Mouse (Mus musculus) 3134 (cell line): ENCODE results near the gene Hmga1b.
"Not testable (repeated sequence)": the region's sequence is repeated elsewhere in the genome, so short reads cannot be mapped to it uniquely, and the experiment has no call there.

Experiments
- DNase-seq: peaks from one replicate; pipeline ENCODE4 v3.0.0-alpha.2; 2011; ENCODE audit warnings: low spot score; ENCODE audit not compliant: insufficient read length; ENCODE audit errors: extremely low read depth

Gene Hmga1b

DNA sequence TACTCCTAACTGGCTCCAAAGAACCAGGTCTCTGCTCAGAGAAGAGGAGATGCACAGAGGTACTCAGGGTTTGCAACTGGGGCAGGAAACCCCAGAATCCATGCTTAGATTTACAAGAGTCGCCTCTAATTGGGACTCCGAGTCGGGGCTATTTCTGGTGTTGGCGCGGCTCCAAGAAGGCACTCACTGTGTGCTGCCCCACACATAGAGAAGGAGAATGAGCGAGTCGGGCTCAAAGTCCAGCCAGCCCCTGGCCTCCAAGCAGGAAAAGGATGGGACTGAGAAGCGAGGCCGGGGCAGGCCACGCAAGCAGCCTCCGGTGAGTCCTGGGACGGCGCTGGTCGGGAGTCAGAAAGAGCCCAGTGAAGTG lies at the start of gene Hmga1b:
Gene Hmga1b (plus strand): TSS at position 123 of the 370 bp plus-strand sequence.
- DNase-seq = not testable (repeated sequence)

DNA sequence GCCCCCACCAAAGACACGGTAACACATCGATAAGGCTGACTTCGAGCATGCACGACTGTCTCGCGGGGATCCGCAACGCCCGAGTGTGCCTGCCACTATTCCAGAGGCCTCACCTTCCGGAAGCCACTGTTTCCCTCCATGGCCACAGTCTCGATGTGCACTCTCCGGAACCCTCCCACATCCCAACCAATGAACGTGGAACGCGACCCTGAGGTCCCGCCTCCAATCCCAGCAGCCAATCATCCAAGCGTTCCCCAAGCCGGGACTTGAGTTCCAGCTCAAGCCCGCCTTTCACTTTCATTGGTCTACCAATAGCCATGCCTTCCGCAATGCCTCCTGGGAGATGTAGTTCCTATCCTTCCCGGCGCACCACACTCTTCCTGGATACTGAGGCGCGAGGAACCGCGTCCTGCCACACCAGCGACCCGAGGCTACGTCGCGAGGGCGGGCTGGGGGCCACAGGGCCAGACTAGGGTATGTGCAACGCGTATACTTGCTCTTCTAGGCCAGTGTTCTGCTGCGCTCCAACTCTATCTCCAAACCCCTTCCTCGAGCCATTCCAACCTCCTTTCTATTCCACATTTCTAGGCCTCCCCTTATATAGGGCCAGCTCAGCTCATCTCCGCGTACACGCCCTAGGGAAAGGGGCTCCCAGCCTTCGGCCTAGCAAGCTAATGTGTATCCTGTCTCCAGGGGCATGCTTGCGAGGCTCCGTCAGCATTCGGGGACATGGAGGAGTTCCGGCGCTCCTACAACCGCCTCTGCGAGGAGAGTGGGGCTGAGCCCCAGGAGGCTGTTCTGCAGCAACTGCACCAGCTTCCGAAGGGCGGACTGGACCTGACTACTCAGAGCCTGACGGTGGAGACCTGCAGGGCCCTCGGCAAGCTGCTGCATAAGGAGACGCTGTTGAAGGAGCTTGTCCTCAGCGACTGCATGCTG lies 48.7 kb upstream of the Hmga1b start, which contains the start of the genes Cenpx and Lrrc45:
Gene Cenpx (minus strand): TSS at position 159 of the 939 bp plus-strand sequence.
Gene Lrrc45 (plus strand): TSS at position 346 of the 939 bp plus-strand sequence.
- DNase-seq = peak; percentile 97

DNA sequence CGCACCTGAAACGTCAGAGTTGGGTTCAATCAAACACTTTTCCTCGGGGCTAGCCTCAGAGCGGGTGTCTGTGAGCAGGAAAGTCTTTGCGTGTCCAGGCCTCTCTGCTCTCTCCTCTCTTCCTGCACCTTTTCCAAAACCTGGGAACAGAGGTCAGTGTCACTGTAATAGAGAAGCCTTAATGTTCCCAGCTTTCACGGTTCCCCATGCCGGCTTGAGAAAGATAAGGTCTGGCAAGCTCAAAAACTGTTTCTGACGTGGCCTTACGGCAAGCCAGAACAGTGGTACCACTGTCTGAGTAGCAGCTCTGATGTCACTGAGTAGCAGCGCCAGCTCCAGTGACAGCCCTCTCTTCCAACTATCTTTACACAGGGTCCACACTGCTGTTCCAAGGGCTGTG lies 48.0 kb upstream of the Hmga1b start:
- no peak for DNase-seq

DNA sequence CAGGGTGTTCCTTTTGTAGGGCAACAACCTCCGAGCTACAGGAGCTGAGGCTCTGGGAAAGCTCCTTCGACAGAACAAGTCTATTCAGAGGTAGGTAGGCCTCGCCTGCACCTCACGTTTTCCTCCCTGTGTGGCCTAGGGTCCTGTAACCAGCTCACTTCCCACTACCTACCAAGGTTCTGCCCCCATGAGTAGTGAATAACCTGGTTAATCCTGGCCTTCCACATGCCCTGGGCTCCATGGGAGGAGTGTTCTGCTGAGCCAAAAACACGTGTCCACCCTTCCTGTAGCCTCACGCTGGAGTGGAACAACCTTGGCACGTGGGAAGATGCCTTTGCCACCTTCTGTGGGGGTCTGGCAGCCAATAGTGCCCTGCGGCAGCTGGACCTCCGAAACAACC lies 47.5 kb upstream of the Hmga1b start:
- DNase-seq = no peak

DNA sequence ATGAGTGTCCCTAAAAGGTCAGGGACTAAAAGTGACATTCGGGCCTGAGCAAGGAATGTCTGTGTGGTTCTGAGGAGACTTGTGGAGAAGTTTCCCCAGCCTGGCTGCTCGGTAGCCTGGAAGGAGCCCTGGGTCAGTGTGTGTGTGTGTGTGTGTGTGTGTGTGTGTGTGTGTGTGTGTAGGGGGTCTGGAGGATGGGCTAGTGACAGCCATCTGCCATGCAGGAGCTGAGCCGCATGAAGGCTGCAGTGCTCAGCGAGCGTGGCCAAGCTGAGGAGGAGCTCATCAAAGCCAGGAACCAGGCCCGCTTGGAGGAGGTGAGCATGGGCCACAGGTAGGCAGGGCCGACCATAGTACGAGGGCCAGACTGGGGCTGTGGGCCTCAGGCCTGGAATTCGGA lies 43.4 kb upstream of the Hmga1b start:
- no peak for DNase-seq

DNA sequence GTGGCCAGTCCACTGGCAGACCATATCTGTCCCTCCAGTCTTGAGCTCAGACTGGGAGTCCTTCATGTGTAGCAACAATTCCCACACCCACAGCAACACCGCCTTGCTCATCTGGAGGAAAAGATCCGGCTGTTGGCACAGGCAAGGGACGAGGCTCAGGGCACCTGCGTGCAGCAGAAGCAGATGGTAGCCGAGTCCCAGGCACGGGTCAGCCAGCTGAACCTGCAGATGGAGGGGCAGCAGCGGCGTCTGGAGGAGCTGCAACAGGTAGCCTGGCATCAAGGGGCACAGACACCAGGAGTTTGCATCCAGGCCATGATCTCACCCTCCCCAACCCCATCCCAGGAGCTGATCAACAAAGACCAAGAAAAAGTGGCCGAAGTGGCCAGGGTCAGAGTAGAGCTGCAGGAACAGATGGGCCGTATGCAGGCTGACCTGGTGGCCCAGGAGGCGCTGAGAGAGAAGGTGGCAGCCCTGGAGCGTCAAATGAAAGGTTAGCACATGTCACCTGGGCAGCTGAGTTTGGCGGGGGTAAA lies 42.7 kb upstream of the Hmga1b start:
- DNase-seq = no peak

DNA sequence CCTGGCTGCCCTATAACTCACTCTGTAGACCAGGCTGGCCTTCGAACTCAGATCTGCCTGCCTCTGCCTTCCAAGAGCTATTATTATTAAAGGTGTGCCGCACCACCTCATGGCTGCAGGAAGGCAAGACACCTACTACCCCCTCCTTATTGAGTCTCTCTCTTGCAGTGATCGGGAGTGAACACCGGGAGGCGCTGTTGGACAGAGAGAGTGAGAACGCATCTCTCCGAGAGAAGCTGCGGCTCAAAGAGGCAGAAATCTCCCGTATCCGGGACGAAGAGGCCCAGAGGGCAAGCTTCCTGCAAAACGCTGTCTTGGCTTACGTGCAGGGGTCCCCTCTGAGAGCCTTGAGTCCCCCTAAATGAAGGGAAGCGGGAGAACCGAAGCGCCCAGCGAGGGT lies 42.1 kb upstream of the Hmga1b start:
- DNase-seq = peak; percentile 50

DNA sequence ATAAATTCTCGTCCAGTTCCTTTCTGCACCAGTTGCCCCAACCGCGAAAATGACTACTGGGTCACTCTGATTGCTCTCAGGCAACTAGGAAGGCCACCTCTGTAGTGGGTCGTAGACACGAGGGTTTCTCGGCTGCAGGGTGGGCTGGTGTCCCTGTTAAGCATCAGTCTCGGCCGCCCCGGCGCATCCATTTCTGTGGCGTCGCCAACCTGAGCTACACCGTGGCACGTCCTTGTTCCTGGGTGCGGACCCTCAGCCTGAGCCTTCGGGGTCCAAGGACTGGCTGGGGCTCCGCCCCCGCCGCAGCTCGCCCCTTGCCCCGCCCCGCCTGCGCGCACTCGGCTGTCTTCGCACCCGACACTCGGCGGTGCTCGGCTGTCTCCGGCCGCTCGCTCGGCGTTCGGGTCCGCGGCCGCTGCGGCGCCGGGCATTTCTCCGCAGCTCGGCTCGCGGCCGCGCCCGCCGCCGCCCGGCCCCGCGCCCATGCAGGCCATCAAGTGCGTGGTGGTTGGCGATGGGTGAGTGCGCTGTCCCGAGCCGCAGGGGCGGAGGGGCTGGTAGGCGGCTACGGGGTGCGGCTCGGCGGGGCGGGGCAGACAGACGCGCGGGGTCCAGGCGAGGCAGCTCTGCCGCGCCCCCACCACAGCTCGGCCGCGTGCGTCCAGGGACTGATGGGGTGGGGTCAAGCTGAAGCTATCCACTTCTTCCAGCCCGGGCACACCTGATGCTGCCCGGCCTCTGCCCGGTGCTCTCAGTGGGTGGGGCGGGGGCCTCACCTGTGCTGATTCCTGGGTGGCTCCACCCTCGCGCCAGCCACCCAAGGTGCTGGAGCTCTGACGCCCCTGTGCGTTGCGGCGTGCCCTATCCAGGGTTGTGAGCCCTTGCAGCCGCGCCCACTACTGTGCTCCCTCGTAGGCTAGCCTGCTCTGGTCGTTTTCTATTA lies 41.2 kb upstream of the Hmga1b start, which contains the start of gene Rac3:
Gene Rac3 (plus strand): TSS at position 347 of the 943 bp plus-strand sequence.
- DNase-seq = no peak

DNA sequence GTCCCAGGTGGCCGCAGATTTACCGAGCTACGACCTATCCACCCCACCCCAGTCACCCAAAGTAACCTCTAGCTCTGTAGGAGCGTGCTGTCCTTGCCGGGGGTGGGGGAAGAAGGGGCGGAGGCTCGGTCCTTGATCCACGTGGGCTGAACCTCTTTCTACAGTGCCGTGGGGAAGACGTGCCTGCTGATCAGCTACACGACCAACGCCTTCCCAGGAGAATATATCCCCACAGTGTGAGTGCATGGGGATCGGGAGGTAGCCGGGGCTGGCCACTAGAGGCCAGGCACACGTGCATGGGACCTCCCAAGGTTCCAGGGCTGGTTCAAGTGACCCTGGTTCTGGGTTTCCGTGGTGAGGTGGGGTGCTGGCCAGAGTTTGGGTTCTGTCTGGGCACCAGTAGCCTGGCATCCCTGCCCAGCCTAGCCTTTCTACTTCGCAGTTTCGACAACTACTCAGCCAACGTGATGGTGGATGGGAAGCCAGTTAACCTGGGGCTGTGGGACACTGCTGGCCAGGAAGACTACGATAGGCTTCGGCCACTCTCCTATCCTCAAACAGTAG lies 40.4 kb upstream of the Hmga1b start:
- DNase-seq = no peak

DNA sequence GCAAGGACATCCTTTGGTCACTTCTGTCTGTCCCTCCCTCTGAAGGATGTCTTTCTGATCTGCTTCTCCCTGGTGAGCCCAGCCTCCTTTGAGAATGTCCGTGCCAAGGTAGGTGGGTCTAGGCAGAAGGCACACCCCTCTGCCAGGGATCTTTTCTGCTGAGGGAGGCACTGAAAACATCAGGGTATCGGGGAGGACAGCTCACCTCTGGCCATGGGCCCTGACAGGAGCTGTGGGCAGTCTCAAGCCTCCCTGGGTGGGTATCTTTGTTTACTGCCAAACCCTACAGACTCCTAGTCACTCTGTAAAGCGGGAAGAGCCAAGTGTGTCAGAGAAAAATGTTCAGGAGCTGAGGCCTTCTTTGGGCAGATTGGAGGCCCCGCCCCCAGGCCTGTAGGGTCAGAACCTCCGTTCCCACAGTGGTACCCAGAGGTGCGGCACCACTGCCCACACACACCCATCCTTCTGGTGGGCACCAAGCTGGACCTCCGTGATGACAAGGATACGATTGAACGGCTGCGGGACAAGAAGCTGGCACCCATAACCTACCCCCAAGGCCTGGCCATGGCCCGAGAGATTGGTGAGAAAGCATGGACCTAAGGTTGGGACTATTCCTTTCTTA lies 39.7 kb upstream of the Hmga1b start:
- no peak for DNase-seq

DNA sequence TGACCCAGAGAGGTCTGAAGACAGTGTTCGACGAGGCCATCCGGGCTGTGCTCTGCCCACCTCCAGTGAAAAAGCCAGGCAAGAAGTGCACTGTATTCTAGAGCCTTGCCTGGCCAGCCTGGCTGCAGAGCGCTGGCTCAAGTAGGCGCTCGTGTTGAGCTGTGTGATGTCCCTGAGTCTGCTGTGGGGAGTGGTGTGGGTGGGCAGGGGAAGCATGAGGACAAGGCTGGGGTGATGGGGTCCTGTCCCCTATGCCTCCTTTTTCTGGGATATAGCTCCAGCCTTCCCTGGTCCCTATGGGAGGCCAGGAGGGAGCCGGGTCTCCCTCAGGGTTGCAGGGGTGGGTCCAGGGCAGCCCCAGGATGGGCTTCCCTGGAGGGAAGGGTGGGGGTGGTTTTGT lies 39.1 kb upstream of the Hmga1b start:
- DNase-seq = no peak

DNA sequence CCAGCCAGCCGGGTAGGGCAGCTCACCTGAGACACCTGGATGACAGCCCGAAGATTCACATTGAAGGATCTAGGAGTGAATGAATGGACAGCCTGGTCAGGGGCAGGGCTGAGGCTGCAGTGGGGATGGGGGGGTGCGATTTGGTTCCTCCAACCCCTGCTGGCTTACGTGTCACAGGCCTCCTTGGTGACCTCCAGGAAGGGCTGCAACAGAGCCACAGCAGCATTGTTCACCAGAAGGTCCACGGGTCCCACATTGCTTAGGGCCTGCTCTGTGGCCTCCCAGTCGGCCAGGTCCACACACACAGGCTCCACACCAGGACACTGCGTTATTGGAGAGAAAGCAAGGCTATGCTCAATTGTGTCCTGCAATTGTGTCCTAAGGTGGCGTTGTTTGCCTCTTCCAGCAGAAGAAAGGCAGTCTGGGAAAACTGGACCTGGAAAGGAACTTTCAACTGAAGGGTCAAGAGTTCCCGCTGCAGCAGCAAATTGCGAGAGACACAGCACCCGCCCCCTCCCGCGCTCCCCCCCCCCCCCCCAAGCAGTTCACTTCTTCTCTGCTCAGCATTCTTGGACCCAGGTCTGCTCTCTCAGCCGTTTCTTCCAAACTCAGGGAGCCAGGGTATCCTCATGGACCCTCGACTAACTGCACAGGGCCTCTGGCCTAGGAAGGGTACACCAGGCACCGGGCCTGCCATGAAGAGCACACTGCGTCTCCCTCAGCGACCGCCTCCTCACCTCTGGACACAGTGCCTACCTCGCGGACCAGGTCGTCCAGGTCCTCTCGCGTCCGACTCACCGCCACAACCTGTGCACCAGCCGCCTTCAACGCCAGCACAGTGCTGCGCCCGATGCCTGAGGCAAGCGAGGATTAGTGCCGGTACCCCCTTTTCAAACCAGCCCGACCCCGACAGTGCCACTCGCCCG lies 36.1 kb upstream of the Hmga1b start:
- DNase-seq = no peak

DNA sequence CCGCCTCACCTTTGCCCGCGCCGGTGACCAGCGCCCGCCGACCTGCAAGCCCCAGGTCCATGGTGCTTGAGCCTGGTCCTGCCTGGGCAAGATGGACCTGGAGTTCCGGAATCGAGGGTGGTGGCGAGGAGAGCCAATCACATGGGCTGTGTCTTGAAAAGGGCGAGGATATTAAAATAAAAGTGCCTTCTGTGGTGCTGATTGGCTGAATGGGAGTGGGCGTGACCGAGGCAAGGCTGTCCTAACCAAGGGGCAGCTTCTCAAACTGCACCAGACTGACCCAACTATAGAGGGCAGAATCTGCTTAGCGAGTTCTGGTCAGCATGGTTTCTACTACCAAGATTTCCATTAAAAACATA lies 35.4 kb upstream of the Hmga1b start, which contains the start of gene Dcxr:
Gene Dcxr (minus strand): TSS at position 113 of the 359 bp plus-strand sequence.
- peak; percentile 86 for DNase-seq

DNA sequence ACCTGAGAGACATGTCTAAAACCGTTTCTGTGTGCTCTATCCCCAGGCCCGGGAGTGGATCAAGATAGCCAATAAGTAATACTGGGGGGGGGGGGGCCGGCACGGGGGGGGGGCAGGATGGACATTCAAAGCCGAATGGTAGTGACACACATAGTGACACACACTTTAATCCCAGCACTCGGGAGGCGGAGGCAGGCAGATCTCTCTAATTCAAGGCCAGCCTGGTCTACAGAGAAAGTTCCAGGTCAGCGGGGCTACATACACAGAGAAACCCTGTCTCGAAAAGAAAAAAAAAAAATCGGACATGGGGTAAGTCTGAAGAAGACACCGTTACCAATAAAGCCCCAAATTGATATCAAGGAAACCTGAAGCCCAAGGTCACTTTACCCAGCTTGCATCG lies 35.0 kb upstream of the Hmga1b start:
- DNase-seq = no peak

DNA sequence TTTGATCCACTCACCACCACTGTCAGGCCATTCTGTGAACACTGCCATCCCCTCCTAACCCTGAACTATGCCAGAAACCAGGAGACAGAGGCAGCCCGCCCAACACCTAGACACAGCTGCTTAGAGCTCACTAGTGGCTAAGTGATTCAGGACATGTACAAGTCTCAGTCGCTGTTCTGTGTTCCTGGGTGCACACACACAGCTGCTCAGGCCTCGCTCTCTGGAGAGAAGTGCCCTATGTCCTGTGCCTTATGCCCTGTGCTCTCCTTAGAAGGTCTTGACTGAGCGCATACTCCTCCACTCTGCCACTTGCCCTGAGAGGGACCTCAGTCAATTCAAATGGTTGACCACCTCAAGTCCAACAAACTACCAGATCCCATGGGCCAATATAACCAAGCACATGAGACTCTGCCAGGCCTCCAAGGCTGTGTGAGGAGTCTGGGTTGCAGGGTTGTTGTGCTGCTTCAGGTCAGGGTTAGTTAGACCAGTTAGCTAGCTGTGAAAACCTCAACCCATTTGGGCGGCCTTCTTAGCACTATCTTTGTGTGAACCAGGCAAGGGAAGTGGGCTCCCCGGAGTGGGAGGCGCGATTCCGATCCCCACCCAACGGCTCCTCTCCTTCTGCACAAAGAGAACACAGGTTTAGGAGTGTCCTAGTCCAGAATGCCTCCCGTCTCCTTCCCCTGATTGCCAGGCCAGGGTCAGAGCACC lies 33.9 kb upstream of the Hmga1b start:
- no peak for DNase-seq

DNA sequence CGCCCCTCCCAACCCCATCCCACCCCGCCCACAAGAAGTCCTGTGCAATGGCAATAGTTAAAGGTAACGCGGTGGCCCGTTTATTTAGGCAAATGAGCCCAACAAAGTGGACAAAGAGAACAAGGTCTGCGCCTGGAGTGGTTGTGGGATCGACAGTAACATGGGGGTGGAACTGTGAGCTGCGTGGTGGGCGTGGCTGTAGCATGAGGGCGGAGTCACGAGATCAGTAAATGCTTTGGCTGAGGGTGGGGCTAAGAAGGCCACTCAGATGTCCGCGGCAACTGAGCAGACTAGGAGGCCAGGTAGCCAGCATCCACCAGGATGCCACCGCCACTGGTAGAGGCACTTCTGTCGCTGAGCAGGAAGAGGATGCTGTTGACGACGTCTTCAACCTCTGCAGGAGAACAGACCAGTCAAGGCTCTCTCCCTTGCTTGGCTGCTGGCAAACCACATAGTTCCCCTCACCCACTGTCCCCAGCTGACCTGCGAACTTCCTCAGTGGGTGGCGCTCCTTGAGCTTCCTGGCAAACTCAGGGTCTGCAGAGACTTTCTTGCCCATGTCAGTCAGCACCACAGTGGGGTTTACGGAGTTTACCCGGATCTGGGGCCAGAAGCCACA lies 33.1 kb upstream of the Hmga1b start:
- not testable (repeated sequence) for DNase-seq

DNA sequence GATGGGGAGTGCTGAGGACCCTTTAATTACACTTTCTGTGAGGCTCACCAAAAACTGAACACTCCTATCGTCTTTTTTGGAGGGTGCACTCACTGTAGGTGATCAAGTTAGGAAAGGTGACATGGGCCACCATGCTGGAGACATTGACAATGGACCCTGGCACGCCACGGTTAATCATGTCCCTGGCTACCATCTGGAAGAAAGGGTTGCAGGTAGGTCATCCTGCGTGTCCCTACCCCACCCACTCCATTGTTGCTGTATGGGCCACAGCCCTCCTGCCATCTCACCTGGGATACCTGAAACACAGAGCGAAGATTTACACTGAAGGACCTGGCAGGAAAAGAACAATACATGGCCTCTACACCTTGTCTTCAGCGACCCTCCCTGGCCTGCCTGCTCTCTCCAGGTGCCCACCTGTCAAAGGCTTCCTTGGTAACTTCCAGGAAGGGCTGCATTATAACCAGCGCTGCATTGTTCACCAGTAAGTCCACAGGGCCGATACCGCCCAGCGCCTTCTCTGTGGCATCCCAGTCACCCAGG lies 32.2 kb upstream of the Hmga1b start:
- no peak for DNase-seq

DNA sequence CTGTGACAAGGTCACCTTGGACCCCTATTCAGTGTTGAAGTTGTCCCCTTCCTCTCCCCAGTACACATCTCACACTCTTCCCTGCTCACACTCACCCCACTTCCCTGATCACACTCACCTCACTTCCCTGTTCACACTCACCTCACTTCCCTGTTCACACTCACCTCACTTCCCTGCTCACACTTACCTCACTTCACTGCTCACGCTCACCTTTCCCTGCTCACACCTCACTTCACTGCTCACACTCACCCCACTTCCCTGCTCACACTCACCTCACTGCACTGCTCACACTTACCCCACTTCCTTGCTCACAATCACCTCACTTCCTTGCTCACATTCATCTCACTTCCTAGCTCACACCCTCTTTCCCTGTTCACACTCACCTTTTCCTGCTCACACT lies 31.2 kb upstream of the Hmga1b start:
- DNase-seq = no peak
